Mouse (Mus musculus) gastrocnemius, adult 2 months (tissue): Measurements from ENCODE around the gene Gm44973. TPM values are rescaled to one million over a fixed set of nuclear protein-coding genes. Genes with fewer than 3 reads are reported as not detected.

ENCODE experiments used
- DNase-seq: peaks from one replicate; pipeline ENCODE4 v3.0.0; 2022
- H3K27ac ChIP-seq: fragments of 200-600 bp; 2 replicates; pipeline ENCODE4 v1.8.1; 2022; ENCODE audit warnings: mild to moderate bottlenecking
- H3K4me3 ChIP-seq: fragments of 200-600 bp; 2 replicates; pipeline ENCODE4 v1.8.1; 2022; ENCODE audit warnings: mild to moderate bottlenecking, moderate library complexity
- CTCF ChIP-seq: fragments of 200-600 bp; IDR thresholded peaks from 2 replicates; pipeline ENCODE4 v1.8.1; 2022; ENCODE audit warnings: antibody characterized with exemption, mild to moderate bottlenecking, moderate library complexity
- intact Hi-C: fragments of 180-260 bp; cut with DNase I; formaldehyde crosslinking; loops from one replicate; pipeline ENCODE4 v1.15.1; 2025
- long read RNA-seq, 2 experiments: library from polyadenylated mRNA; stranded (forward); transcript quantifications; one replicate each; pipeline ENCODE4 v2.0.0; 2021
- total RNA-seq, 2 experiments: library from RNA; stranded (reverse); gene quantifications; 2 replicates each; pipeline ENCODE4 v1.2.3; 2021

Gm44973 gene
- not detected for total RNA-seq
- long read RNA-seq, experiment 1, partial matches to known transcripts = 0 of 1 reads
- long read RNA-seq, experiment 1, other reads (novel, unspliced or antisense) = 1 of 1 reads
- long read RNA-seq, experiment 2 = 0 reads

- Histone ChIP-seq H3K4me3 (peak within 1 kb of the TSS; percentile 95), H3K27ac (peak within 1 kb of the TSS; percentile 97)
- intact Hi-C loops = loop anchor here (2.0 kb wide), 1 partner anchor 45 kb away; no protein-coding TSS in a partner anchor
- peak; percentile 97 for DNase-seq
- TF ChIP-seq CTCF = no peak
Measured at GRCm38 (mm10) chr7:5015118-5016001, at the start of gene Gm44973. Gene Gm44973, plus strand, starts transcription at chr7:5015496.

GRCm38 (mm10) chr7:4971068-4971467 lies 44.2 kb upstream of the Gm44973 start, which contains the start of gene Sbk3:
Gene Sbk3, minus strand, starts transcription at chr7:4971168.
- Histone ChIP-seq H3K4me3 (no peak within 1 kb of the TSS), H3K27ac (peak within 1 kb of the TSS; percentile 86)
- no peak for DNase-seq
- no peak for TF ChIP-seq CTCF
- intact Hi-C loops = no loop called here

GRCm38 (mm10) chr7:4971710-4972109 lies 43.6 kb upstream of the Gm44973 start:
- intact Hi-C loops = no loop called here
- peak overlapping the region; percentile 86 for H3K27ac ChIP-seq

GRCm38 (mm10) chr7:4972321-4973047 lies 42.8 kb upstream of the Gm44973 start:
- peak; percentile 91 for DNase-seq
- no peak for TF ChIP-seq CTCF
- Histone ChIP-seq H3K27ac (peak overlapping the region; percentile 86), H3K4me3 (peak overlapping the region; percentile 24; the same call in 1 of the 2 replicates)
- intact Hi-C loops = no loop called here

More at GRCm38 (mm10) chr7:4971710-4972109, 43.6 kb upstream of the Gm44973 start:
- DNase-seq = peak; percentile 40
- no peak overlapping the region for H3K4me3 ChIP-seq
- TF ChIP-seq CTCF = no peak

GRCm38 (mm10) chr7:4975455-4975854 lies 39.8 kb upstream of the Gm44973 start:
- no peak for DNase-seq
- Histone ChIP-seq H3K4me3 (no peak overlapping the region), H3K27ac (peak overlapping the region; percentile 73)
- TF ChIP-seq CTCF = no peak
- intact Hi-C loops = no loop called here

GRCm38 (mm10) chr7:4976832-4977231 lies 38.5 kb upstream of the Gm44973 start:
- Histone ChIP-seq H3K27ac (peak overlapping the region; percentile 73; the same call in 1 of the 2 replicates), H3K4me3 (no peak overlapping the region)
- TF ChIP-seq CTCF = peak; percentile 35; the same call in 1 of the 2 replicates
- intact Hi-C loops = no loop called here
- DNase-seq = no peak

- Histone ChIP-seq H3K4me3 (no peak overlapping the region), H3K27ac (no peak overlapping the region)
- no peak for DNase-seq
- TF ChIP-seq CTCF = no peak
- intact Hi-C loops = no loop called here
Measured at GRCm38 (mm10) chr7:4988250-4988649, 27.0 kb upstream of the Gm44973 start.

GRCm38 (mm10) chr7:4993347-4993998 lies 21.8 kb upstream of the Gm44973 start:
- no peak for DNase-seq
- Histone ChIP-seq H3K27ac (no peak overlapping the region), H3K4me3 (no peak overlapping the region)
- intact Hi-C loops = no loop called here
- no peak for TF ChIP-seq CTCF

GRCm38 (mm10) chr7:4993999-4994788 lies 21.1 kb upstream of the Gm44973 start:
- DNase-seq = no peak
- intact Hi-C loops = no loop called here
- H3K4me3 ChIP-seq = no peak overlapping the region
- H3K27ac ChIP-seq = no peak overlapping the region
- TF ChIP-seq CTCF = no peak

GRCm38 (mm10) chr7:4995268-4996002 lies 19.9 kb upstream of the Gm44973 start:
- intact Hi-C loops = no loop called here
- no peak for TF ChIP-seq CTCF
- no peak for DNase-seq
- H3K4me3 ChIP-seq = peak overlapping the region; percentile 91
- peak overlapping the region; percentile 90 for H3K27ac ChIP-seq
